Mouse (Mus musculus) cerebellum, postnatal 14 days (tissue): Measurements from ENCODE around the gene Grcc10.
A peak's percentile ranks its signal among the peaks of the same experiment; 100 is the strongest.

Experiments
- DNase-seq, 2 experiments: peaks; one replicate each; pipeline ENCODE4 v3.0.0; 2021; ENCODE audit warnings: mixed read lengths in 2 of 2

Grcc10 gene

DNA sequence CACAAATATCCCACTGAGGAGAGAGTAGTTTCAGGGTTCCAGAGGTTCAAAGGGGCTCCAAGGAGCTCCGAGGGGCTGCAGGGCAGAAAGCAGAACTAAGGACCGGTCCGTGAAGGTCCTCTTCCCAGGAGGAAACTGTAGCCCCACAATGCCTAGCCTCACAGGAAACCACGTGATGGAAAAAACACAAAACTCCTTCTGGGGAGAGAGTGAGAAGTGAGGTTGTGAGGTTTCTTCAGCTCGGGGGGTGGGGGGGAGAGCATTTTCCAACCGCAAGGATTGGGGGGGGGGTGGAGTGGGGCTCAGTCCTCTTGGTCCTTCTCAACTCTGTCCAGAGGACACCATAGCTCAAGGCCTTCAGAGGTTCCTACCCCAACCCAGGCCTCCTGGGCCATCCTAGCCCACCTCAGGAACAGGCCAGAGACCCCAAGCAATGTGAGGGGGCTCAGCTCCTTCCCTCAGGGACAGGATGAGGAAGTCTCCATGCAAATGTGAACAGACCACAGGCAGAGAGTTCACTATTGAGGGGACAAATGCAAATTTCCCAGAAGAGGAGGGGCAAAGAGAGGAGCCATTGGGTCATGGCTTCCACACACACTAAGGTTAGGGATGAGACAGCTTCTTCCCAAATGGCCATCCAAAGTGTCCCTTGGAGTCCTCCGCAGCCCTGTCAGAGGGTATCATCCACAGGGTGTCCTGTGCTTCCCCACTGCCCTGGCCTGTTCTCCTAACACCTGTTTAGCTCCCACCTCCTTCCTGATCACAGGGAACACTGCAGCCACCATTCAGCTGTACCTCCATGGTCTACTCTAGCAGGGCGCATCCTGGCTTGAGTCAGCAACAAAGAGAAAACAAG lies 11.1 kb downstream of the Grcc10 start:
- no peak for DNase-seq

DNA sequence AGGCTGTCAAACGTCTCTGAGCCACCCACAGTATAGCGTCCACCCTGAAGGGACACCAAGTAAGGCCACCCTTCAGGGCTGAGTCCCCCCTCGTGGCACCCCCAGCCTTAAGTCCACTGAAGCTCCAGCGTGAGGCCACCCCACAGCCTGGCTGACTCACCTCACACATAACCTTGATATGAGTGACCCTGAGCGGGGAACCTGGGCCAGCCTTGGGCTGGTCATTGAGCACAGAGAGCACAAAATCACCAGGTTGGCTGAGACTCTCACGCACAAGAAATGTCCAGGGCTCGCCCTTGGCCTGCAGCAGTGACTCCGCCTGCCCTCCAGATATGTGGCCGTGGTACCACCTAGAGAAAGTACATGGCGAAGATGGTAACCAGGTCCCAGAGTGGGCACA lies 12.6 kb downstream of the Grcc10 start:
- DNase-seq: no peak

DNA sequence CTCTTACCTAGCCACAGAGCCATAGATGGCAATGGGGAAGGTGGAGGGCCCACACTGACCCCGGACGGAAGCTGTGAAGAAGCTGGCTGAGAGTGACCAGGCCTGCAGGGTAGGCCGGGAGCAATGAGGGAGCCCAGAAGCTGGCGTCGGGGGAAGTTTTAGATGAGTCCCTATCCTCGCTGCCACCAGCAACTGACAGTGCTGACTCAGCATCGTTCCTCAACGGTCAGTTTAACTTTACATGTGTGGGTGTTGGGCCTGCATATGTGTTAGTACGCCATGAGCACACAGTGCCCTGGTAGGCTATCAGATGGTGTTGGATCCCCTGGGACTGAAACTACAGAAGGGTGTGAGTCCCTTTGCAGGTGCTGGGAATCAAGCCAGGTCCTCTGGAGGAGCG lies 16.7 kb downstream of the Grcc10 start:
- no peak for DNase-seq

DNA sequence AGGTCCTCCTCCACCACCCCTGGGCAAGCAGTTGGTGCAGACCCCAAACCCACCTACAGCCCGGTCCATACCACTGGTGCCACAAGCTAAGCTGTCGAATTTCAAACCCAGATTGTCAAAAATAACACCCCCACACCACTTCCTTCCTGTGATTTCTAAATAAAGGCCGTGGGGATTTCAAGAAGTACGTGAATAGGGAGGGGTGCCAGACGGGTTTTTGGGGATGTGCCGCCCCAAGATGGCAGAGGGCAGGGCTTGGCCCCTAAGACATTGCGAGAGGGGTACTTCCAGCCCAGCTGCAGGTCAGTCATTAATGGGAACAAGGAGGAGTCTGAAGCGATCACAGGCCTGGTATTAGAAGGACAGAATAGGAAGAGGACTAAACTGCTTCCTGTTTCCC lies 17.6 kb downstream of the Grcc10 start:
- DNase-seq: no peak

DNA sequence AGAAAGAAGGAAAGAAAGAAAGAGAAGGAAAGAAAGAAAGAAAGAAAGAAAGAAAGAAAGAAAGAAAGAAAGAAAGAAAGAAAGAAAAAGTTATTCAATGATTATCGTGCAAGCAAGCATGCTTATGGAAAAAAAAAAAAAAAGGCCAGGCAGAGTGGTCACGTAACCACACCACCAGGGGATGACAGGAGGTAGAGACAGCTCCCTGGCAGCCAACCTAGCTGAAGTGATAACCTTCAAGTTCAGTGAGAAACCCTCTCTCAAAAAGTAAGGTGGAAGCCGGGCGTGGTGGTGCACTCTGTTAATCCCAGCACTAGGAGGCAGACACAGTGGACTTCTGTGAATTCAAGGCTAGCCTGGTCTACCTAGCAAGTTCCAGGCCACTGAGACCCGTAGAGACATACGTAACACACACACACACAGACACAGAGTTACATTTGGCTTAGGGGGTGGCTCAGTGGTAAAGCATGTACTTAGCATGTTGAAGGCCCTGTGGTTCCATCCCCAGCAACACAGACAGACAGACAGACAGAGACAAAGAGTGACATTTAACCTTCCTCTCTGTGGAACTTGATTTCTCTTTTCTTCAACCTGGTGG lies 18.2 kb downstream of the Grcc10 start:
- DNase-seq: no peak

DNA sequence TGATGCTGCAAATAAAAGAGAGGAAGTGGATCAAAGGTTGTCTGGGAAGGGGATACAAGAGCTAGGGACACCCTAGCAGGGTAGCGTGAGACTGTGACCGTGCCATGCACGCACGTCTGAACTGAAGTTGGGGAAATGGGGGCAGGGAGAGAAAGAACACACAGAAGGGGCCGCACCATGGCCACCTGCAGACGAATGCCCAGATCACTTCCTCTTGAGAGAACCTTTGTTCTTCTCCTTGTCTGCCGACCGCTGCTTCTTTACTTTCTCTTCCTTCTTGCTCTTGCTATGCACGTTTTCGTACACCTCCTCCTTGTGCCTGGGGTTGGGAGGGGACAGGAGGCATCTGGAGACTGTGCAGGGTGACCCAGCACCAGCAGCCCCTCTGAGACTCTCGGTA lies 20.3 kb downstream of the Grcc10 start:
- DNase-seq: no peak

DNA sequence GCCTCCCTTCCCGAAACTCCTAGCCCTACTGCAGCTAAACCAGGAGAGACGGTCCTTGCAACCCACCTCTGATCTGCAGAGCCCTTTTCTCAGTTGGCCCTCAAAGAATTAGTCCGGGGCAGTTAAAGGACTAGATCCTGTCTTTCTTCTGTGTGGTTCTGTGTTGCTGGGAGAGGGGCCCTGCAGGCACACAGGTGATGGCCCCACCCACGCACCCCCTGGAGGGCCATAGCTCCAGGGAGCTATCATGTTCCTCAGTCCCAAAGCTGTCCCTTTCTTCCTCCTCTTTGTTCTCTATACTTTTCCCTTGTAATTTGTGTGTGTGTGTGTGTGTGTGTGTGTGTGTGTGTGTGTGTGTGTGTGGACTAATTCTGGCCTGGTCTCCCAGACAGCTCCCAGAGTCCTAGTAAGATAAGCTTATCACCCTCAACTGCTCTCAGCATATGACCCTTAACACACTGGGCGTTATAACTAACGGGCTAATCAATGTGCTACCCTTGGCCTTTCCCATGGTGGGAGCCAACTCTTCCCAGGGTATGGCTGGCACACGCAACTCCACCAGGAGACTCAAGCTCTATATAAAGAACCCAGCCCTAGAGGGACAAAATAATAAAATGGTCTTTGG lies 21.7 kb downstream of the Grcc10 start:
- no peak for DNase-seq

DNA sequence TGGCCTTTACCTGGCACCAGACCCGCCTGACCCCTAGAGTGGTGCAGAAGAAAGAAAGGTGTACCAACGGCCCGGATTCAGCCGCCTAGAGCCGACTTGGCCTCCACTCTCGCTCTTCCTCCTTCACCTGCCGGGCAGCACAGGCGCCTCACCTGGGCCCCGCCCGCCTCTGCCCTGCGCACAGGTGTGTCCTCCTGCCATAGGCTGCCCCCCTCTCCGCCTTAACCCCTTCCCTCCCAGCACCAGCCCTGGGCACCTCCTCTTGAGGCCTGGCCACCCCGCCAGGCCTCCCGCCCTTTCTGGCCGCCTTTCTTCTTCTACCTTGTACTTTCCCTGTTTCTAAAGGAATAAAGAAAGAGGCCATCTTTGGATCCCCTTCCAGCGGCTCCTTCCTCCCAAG lies 22.5 kb downstream of the Grcc10 start:
- no peak for DNase-seq

DNA sequence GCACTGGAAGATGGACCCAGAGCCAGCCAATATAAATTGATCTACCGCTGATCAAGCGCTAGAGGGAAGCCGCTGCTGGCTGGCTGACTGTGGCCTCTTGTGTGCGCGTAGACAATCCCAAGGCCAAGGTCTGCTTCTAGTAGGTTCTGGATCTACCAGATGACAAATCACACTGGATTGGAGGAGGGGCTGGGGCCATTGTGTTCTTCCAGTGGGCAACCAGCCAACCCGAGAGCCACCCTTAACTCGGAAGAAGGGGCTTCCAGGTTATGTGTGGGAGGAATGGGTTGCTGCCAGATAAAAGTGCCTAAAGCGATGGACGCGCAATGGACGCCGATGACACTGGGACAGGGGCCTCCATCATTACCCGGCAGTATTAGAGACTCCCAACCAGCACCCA lies 23.2 kb downstream of the Grcc10 start:
- no peak for DNase-seq

DNA sequence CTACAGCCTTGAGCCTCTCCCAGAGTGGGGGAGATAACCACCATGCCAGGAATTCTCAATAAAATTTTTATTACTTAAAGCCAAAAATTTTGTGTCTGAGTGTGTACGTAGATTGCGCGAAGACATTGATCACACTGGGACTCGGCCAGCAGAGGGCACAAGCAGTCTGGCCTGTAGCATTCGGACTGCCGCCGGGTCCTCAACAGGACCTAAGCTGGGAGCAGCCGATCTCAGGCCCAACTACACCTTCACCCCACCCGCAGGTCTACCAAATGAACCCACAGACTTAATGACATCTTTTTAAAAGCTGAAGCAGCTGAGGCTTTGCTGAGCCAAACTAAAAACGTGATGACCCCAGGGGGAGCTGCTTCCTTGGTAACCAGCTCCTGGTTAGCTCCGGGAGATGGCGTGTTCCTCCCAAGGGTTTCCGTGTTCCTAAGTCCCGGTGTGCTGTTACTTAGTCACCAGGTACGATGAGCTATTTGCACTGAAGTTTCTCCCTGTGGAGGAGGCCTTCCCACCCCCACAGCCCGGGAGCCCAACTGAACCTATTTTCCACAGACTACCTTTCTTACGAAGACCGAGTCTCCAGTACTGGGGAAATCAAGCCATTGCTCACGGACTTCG lies 24.2 kb downstream of the Grcc10 start:
- peak; percentile 58 to 67 for DNase-seq

DNA sequence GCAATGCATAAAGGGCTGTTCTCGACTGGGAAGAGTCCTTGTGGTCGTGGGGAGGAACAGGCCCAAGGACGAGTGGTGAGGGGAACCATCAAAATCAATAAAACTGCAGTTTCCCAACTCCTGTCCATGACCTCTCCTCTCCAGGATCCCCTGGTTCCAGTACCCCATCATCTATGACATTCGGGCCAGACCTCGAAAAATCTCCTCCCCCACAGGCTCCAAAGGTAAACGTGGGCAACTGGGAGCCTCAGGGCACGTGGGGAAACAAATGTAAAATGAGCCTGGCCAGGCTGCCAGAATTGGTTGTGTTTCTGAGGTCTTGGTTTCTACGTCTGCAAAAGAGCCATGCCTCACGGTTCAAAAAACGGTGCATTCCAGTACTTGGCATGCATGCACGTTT lies 28.3 kb downstream of the Grcc10 start:
- DNase-seq: no peak

DNA sequence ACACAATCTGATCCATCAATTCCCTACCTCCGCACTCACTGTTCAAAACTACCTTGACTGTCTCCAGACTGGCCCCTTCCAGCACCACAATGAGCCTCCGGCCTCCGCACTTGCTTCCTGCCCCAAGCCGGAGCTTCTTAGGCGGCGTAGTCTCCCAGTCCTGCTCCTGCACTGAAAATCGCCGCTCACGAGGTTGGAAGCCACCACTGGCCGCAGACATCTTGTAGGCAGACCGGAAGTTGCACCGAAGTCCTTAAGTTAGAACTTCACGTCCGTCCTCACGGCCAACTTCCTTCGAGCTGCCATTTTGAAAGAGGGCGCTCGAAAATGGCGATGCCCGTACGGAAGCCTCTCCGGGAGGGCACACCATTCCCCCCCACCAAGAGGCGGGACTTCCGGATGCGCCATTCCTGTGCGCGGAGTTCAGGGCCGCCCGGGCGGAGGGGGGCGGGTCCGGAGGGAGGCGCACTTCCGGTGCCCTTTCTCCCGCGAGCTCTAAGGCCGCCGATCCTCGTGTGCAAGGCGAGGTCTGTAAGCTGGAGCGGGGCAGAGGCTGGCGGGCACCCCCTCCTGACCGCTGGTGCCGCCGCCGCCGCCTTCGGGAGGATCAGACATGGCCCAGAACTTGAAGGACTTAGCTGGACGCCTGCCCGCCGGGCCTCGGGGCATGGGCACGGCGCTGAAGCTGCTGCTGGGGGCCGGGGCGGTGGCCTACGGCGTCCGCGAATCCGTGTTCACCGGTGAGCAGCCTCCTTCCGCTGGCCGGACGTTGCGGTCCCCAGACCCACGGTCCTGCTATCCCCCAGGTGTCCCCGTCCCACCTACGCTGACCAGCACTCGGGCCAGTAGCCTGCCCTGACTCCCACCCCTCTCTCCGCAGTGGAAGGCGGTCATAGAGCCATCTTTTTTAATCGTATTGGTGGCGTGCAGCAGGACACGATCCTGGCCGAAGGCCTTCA lies 29.1 kb downstream of the Grcc10 start, which contains the start of the genes Emg1 and Phb2:
Emg1 (minus strand) TSS at position 355 of the 959 bp plus-strand sequence.
Phb2 (plus strand) TSS at position 513 of the 959 bp plus-strand sequence.
- DNase-seq: peak; percentile 98 to 99

DNA sequence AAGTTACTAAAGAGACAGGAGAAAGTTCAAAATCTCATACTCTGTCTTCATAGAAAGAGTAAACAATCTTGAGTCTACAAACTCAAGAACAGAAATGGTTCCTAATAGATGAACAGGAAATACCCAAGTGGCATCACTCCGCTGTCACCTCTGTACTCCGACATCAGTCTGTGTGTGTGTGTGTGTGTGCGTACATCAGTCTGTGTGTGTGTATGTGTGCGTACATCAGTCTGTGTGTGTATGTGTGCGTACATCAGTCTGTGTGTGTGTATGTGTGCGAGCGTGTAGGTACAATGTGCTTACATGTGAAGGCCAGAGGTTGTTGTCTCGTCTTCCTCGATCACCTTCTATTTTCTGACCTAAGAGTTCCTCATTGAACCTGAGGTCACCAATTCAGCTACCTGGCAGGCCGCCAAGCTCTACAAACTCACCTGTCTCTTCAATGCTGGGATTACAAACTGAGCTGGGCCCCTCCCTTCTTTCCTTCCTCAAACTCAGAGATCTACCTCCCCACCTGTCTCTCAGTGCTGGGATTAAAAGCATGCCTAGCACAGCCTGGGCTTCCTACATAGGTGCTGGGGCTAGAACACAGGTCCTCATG lies 32.8 kb downstream of the Grcc10 start:
- DNase-seq: no peak

DNA sequence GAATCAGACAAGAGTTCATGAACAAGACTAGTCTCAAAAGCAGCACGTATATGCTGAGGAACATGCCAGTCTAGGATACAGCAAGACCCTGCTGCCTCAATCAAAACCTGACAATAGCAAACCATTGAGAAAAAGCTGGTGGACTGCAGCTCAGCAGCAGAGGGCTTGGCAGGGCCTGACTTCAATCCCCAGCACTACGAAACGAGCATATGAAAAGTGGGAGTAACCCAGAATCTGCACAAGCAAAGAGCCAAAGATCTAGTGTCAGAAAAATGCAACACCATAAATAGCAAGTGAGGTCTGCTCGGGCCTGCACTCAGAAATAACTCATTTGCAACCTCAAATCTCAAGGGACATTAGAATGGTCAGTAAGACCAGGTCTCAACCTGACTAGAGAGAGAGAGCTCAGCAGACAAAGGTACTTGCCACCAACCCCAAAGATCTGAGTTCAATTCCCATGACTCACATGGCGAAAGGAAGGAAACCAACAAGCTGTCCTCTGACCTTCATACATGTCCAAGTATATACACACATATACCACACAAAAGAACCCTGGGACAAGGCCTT lies 35.0 kb downstream of the Grcc10 start:
- DNase-seq: no peak

DNA sequence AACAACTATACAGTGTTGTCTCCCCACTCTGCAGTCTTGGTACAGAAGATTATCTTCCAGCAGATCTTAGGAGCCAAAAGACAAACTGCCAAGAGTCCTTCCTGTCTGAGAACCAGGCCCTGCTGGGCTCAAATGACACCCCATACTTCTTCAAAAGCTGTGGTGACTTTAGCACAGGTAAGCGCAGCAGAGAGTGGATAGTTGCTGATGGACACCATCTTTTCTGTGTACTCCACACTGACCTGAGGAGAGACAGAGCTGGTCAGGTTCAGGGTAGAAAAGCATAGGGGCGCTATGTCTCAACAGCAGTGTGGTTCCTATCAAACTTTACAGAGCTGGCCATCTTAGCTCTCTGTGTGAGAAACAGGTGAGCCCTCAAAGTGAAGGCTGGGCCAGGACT lies 36.8 kb downstream of the Grcc10 start:
- DNase-seq: no peak

DNA sequence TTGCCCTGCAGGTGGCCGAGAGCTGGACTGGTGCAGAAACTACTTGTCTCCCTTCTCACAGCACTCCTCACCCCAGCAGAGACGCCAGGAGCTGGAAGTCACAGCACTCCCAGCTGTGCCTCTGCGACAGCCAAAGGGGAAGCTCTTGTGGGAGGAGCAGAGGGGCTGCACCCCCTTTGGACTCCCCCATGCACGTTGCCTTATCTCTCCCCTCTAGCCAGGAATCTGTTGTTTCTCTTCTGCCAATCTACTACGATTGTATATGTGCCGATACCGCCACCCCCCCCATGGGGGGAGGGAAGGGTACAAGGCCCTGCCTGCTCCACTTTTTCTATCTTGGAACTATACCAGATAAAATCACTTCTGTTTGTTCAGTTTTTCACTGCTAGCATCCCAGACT lies 37.4 kb downstream of the Grcc10 start:
- no peak for DNase-seq

DNA sequence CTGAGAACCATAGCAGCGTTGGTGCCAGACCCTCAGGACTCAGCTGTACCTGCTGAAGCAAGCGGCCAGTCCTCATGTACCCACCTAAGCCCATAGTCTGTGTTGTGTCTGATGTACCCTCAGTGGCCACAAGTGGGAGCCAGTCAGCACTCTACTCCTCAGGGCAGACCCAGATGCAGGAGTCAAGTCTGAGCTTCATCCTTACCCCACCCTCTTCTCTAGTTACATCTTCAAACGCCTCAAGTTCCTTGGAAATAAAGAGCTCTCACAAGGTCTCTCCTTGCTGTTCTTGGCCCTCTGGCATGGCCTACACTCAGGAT lies 38.4 kb downstream of the Grcc10 start:
- peak; percentile 84 to 88 for DNase-seq

DNA sequence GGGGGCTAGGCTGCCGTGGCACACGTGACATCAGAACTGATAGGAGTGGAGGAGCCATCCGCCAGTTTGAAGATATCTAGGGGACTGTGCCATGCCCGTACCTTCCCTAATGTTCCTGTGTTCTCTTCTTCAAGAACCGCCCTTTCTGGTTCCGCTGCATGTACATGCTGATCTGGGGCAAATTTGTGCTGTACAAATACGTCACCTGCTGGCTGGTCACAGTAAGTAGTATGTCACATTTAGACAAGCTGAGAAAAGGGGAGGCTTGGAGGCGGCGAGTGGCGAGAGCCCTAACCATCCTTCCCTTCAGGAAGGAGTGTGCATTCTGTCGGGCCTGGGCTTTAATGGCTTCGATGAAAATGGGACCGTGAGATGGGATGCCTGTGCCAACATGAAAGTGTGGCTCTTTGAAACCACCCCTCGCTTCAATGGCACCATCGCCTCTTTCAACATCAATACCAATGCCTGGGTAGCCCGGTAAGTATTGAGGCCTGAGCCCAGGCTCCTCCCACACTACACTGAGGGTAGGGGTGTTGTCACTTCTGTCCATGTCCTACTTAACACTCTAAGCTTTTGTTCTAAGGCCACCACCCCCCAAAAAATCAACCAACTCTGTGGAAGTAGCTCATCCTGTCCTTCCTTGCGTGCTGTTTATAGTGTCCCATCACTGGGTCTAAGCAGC lies 38.9 kb downstream of the Grcc10 start:
- no peak for DNase-seq

DNA sequence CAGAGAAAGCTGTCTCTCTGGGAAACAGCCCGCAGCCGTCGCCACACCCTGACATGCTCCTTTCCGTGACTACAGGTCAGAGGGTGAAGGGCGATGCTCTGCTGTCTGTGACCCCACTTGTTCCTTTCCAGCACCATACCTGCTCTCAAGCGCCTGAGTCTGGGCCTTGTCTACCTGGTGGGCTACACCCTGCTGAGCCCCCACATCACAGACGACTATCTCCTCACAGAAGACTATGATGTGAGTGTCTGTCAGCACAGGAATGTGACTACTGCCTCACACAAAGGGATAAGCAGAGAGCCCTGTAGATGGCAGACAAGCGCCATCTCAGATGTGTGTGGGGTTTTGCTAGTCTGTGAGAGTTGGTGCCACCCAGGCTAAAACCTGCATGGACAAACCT lies 39.8 kb downstream of the Grcc10 start:
- no peak for DNase-seq

DNA sequence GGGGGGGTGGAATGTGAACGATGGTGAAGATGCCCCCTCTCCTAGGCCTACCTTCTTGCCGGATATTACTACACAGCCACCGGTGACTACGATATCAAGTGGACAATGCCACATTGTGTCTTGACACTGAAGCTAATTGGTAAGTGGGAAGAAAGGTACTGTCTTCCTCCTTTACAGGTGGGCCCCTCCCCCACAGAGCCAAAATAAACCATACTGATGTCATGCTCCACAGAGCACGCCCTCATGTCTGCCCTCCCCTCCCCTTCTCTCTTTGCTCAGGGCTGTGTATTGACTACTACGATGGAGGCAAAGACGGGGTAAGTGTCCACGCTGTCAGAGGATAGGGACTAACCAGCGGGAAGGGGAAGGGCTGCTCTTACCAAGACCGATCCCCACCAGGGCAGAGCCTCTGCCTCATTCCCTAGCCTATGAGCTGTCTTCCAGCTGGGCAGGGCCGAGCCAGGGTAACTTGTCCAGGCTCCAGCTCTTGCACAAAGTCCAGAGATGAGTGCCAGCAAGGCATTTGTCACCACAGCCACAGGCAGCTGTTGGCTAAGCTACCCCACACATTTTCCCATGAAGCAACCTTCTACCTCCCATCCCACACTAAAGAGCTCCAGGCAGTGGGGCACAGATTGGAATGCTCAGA lies 41.1 kb downstream of the Grcc10 start:
- peak; percentile 61 to 65 for DNase-seq

DNA sequence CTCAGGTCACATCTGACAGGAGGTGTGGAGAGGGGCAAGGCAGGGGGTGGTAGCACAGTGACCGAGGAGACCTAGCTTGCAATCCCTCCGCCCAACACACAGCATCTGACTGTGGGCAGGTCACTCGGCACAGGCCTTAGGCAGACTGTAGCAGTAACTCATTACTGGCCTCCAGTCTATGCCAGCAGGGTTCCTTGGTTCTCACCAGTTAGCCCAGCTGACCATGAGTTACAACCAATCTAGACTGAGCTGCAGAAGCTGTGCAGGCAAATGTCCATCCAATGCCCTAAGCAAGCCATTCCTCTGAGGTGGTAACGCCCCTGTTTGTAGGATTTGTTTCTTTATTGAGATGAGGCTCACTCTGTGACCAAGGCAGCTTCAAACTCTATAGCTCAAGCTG lies 41.8 kb downstream of the Grcc10 start:
- peak; percentile 32 to 40 for DNase-seq
